Mouse (Mus musculus) cortical plate, adult 2 months (tissue): ENCODE measurements around the gene Baz2b.

Experiments used
- CTCF ChIP-seq: fragments of 200-500 bp; IDR thresholded peaks from 2 replicates; pipeline ENCODE4 v1.5.1; 2011; ENCODE audit warnings: mild to moderate bottlenecking, control low read depth, low read length; ENCODE audit not compliant: insufficient read depth; ENCODE audit errors: extremely low read depth
- POLR2A ChIP-seq: fragments of 200-500 bp; IDR thresholded peaks from 2 replicates; pipeline ENCODE4 v1.6.1; 2011; ENCODE audit warnings: mild to moderate bottlenecking, low read length, control low read depth; ENCODE audit not compliant: insufficient read depth; ENCODE audit errors: extremely low read depth

DNA sequence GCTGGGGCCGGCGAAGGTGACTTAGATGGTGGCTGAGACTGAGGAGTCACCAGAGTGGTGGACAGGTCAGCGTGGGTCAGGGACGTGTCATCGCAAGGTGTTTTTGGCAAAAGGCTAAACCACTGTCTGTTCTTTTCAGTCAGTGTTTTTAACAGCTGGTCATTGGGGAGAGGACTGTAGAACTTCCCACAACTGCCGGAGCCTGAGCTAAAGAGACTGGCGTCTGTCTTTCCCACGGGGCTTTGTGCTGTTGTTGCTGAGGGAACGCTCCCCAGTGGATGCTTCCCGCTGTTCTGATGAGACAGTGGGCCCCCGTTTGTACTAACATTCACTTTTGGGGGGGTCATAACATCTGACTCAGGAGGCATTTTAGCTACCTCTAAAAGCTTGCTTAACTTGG, 296.0 kb downstream of the Baz2b start:
- TF ChIP-seq POLR2A (no peak), CTCF (no peak)
